ENCODE assay signal across 33 mouse cellular contexts in the genomic region with DNA sequence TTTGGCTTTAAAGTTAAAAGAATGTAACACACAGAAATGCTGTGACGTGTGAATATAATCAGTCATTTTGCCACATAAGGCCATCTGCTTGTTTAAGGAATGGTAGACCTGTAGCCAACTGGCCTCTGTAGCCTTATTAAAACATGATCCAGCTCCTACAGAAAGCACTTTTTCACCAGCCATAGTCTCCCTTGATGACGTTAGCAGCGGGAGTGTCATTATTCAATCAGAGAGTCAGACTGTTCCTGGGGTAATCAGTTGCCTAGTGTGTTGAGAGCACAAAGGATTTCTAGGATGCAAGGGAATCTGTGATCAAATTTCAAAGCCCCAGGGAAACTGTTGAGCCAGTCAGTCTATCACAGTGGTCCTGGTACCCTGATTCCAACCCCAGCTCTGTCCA.
DNase-seq lines count a peak whose midpoint lies in the region; ATAC-seq and TF ChIP-seq lines count a peak whose summit lies in the region.
"Had no signal": no experiment of that assay in that cellular context is flagged by ENCODE, and none has a peak within 500 bp of the region (broad histone marks: within the 10 kb centered on the region; RNA-seq: fewer than 3 reads in every experiment).

No protein-coding gene starts in this region.

- ATAC-seq in hindbrain, postnatal 0 days = no peak
- peak; percentile 54 for ATAC-seq in forebrain, postnatal 0 days
- ATAC-seq: midbrain, embryonic 16.5 days had no signal

- intact Hi-C loops in left cerebral cortex, adult 2 months (cut with DNase I) = no loop called here

- H3K9me3 ChIP-seq in hindbrain, embryonic 10.5 days = no peaks in the 10 kb centered on the region
- H3K9me3 ChIP-seq in hindbrain, postnatal 0 days (ENCODE audit: low read length) = no peaks in the 10 kb centered on the region
- H3K9me3 ChIP-seq in forebrain, postnatal 0 days (ENCODE audit: low read length) = no peaks in the 10 kb centered on the region
- H3K9me3 ChIP-seq: embryonic facial prominence, embryonic 15.5 days; kidney, embryonic 15.5 days; limb, embryonic 13.5 days; lung, embryonic 15.5 days; megakaryocyte, embryonic 14.5 days; neural tube, embryonic 13.5 days had no signal

- H3K4me3 ChIP-seq in hindbrain, embryonic 10.5 days = no peak overlapping the region
- no peak overlapping the region for H3K4me3 ChIP-seq in hindbrain, postnatal 0 days (ENCODE audit: low read length)
- H3K4me3 ChIP-seq in forebrain, postnatal 0 days (ENCODE audit: low read depth, low read length) = no peak overlapping the region
- H3K4me3 ChIP-seq in left cerebral cortex, adult 2 months = no peak overlapping the region
- H3K4me3 ChIP-seq: embryonic facial prominence, embryonic 15.5 days; gastrocnemius, adult 2 months; kidney, embryonic 15.5 days; limb, embryonic 13.5 days; lung, embryonic 15.5 days; megakaryocyte, embryonic 14.5 days; myocyte; neural tube, embryonic 13.5 days had no signal

- DNase-seq in hindbrain, embryonic 10.5 days (ENCODE audit: low spot score) = peak; percentile 6
- no peak for DNase-seq in hindbrain, postnatal 0 days (ENCODE audit: low spot score)
- DNase-seq in brain, embryonic 14.5 days (ENCODE audit: low read depth) = peak; percentile 41
- DNase-seq in embryo, embryonic 10 days (ENCODE audit: low spot score) = peak; percentile 45
- DNase-seq in forebrain, postnatal 0 days = peak; percentile 26
- DNase-seq in left cerebral cortex, adult 2 months (ENCODE audit: extremely low spot score in 1 of 2, low spot score in 2 of 2) = no peak
- DNase-seq in lung, postnatal 36 days = no peak
- DNase-seq: adrenal gland, postnatal 25 days; B cell, adult 2 months; cerebellum, adult 18-20 months; cerebellum, postnatal 10 days; gastrocnemius, adult 2 months; gastrocnemius, postnatal 36 days; heart, adult 18-20 months; heart, postnatal 36 days; kidney, adult 18-20 months; kidney, postnatal 25 days; lung, postnatal 4 days; right cerebral cortex, postnatal 4 days; thymus, adult 18-20 months; thymus, postnatal 25 days had no signal

- no peak overlapping the region for H3K27ac ChIP-seq in hindbrain, embryonic 10.5 days
- no peak overlapping the region for H3K27ac ChIP-seq in hindbrain, postnatal 0 days
- no peak overlapping the region for H3K27ac ChIP-seq in forebrain, postnatal 0 days (ENCODE audit: low read depth, low read length)
- H3K27ac ChIP-seq in left cerebral cortex, adult 2 months = no peak overlapping the region
- H3K27ac ChIP-seq: embryonic facial prominence, embryonic 15.5 days; gastrocnemius, adult 2 months; hindbrain, embryonic 14.5 days; kidney, embryonic 15.5 days; limb, embryonic 13.5 days; lung, embryonic 15.5 days; neural tube, embryonic 13.5 days; stomach, postnatal 0 days had no signal

- H3K4me1 ChIP-seq in hindbrain, embryonic 10.5 days (replicated peaks) = 0 out of 2 replicates have a peak, but pooled peaks cover 3% of the 10 kb centered on the region
- H3K4me1 ChIP-seq in hindbrain, postnatal 0 days (ENCODE audit: insufficient read depth, low read length) = no peaks in the 10 kb centered on the region
- no peaks in the 10 kb centered on the region for H3K4me1 ChIP-seq in forebrain, postnatal 0 days (ENCODE audit: insufficient read depth)
- H3K4me1 ChIP-seq: embryonic facial prominence, embryonic 15.5 days; kidney, embryonic 15.5 days; limb, embryonic 13.5 days; lung, embryonic 15.5 days; neural tube, embryonic 13.5 days had no signal

- 48% methylated on average over 3 of the region's 3 CpGs for WGBS in hindbrain, embryonic 10.5 days
- WGBS in hindbrain, postnatal 0 days = 44% methylated on average over 3 of the region's 3 CpGs
- 36% methylated on average over 3 of the region's 3 CpGs for WGBS in forebrain, postnatal 0 days

- no peak overlapping the region for H3K9ac ChIP-seq in hindbrain, postnatal 0 days (replicated peaks; ENCODE audit: low read length)
- no peak overlapping the region for H3K9ac ChIP-seq in forebrain, postnatal 0 days
- H3K9ac ChIP-seq: embryonic facial prominence, embryonic 15.5 days; hindbrain, embryonic 14.5 days; kidney, embryonic 15.5 days; limb, embryonic 13.5 days; lung, embryonic 15.5 days; neural tube, embryonic 13.5 days had no signal

- no peaks in the 10 kb centered on the region for H3K27me3 ChIP-seq in hindbrain, embryonic 10.5 days (ENCODE audit: insufficient read depth, poor library complexity, severe bottlenecking)
- no peaks in the 10 kb centered on the region for H3K27me3 ChIP-seq in hindbrain, postnatal 0 days (ENCODE audit: insufficient read depth, low read length)
- H3K27me3 ChIP-seq in forebrain, postnatal 0 days (ENCODE audit: insufficient read depth, low read length) = no peaks in the 10 kb centered on the region
- H3K27me3 ChIP-seq: embryonic facial prominence, embryonic 15.5 days; kidney, embryonic 15.5 days; limb, embryonic 13.5 days; lung, embryonic 15.5 days; megakaryocyte, embryonic 14.5 days; neural tube, embryonic 13.5 days had no signal

- H3K4me2 ChIP-seq in hindbrain, postnatal 0 days (ENCODE audit: low read depth, low read length) = no peak overlapping the region
- no peak overlapping the region for H3K4me2 ChIP-seq in forebrain, postnatal 0 days (ENCODE audit: low read depth)
- H3K4me2 ChIP-seq: embryonic facial prominence, embryonic 15.5 days; heart, embryonic 11.5 days; hindbrain, embryonic 14.5 days; kidney, embryonic 15.5 days; limb, embryonic 13.5 days; liver, embryonic 11.5 days; lung, embryonic 15.5 days; neural tube, embryonic 13.5 days had no signal

- TF ChIP-seq CTCF in hindbrain, postnatal 0 days (IDR thresholded peaks at IDR 0.05; ENCODE audit: low read depth) = no peak
- TF ChIP-seq CTCF in brain, embryonic 14.5 days (IDR thresholded peaks at IDR 0.05; ENCODE audit: borderline replicate concordance, extremely low read depth, insufficient read depth, insufficient read length) = no peak
- TF ChIP-seq CTCF in forebrain, postnatal 0 days (IDR thresholded peaks at IDR 0.05; ENCODE audit: low read depth) = no peak
- no peak for TF ChIP-seq CTCF in left cerebral cortex, adult 2 months (IDR thresholded peaks at IDR 0.05)

- TF ChIP-seq POLR2A in brain, embryonic 14.5 days (IDR thresholded peaks at IDR 0.05; ENCODE audit: borderline replicate concordance, extremely low read depth, insufficient read depth, insufficient read length, poor library complexity, severe bottlenecking) = no peak

- no peaks in the 10 kb centered on the region for H3K36me3 ChIP-seq in hindbrain, embryonic 10.5 days
- no peaks in the 10 kb centered on the region for H3K36me3 ChIP-seq in hindbrain, postnatal 0 days (ENCODE audit: insufficient read depth, low read length)
- no peaks in the 10 kb centered on the region for H3K36me3 ChIP-seq in forebrain, postnatal 0 days (ENCODE audit: insufficient read depth)
- H3K36me3 ChIP-seq: embryonic facial prominence, embryonic 15.5 days; kidney, embryonic 15.5 days; limb, embryonic 13.5 days; lung, embryonic 15.5 days; neural tube, embryonic 13.5 days had no signal

Comparison
In these comparisons a context has a peak if more than half of its experiments do, and no peak if none do; other contexts are left out.
1. DNase-seq: peak in hindbrain, embryonic 10.5 days (single experiment), brain, embryonic 14.5 days (single experiment), embryo, embryonic 10 days (single experiment) and forebrain, postnatal 0 days (single experiment); none in hindbrain, postnatal 0 days (single experiment), left cerebral cortex, adult 2 months (0 of 2) and lung, postnatal 36 days (single experiment).